Mouse (Mus musculus) forebrain, embryonic 16.5 days (tissue): ENCODE measurements around the gene Pitpnm3. TPM values are rescaled to one million over a fixed set of nuclear protein-coding genes. Genes with fewer than 3 reads are reported as not detected.

ENCODE experiments used
- ATAC-seq: fragments of 200-750 bp; cut with Nextera tagmentation; 2 replicates; pipeline ENCODE4 v1.8.0; 2017; ENCODE audit warnings: mild to moderate bottlenecking, moderate library complexity
- H3K27ac ChIP-seq: fragments of 300-500 bp; sonication (generic); 2 replicates; pipeline ENCODE4 v1.5.1; 2014; ENCODE audit warnings: low read length, control low read depth
- H3K27me3 ChIP-seq: fragments of 300-500 bp; sonication (generic); replicated peaks from 2 replicates; pipeline ENCODE4 v1.6.1; 2014; ENCODE audit warnings: low read length; ENCODE audit not compliant: control insufficient read depth, insufficient read depth
- H3K36me3 ChIP-seq: fragments of 300-500 bp; sonication (generic); 2 replicates; pipeline ENCODE4 v1.6.1; 2014; ENCODE audit not compliant: control insufficient read depth, insufficient read depth
- H3K4me1 ChIP-seq: fragments of 300-500 bp; sonication (generic); replicated peaks from 2 replicates; pipeline ENCODE4 v1.6.1; 2014; ENCODE audit warnings: low read length; ENCODE audit not compliant: control insufficient read depth, insufficient read depth
- H3K4me2 ChIP-seq: fragments of 300-500 bp; sonication (generic); 2 replicates; pipeline ENCODE4 v1.6.1; 2014; ENCODE audit warnings: mild to moderate bottlenecking, low read length, control low read depth
- H3K4me3 ChIP-seq: fragments of 300-500 bp; sonication (generic); replicated peaks from 2 replicates; pipeline ENCODE4 v1.5.1; 2014; ENCODE audit warnings: mild to moderate bottlenecking, low read length, control low read depth
- H3K9ac ChIP-seq: fragments of 300-500 bp; sonication (generic); replicated peaks from 2 replicates; pipeline ENCODE4 v1.6.1; 2014; ENCODE audit warnings: low read depth, low read length, control low read depth
- H3K9me3 ChIP-seq: fragments of 300-500 bp; sonication (generic); 2 replicates; pipeline ENCODE4 v1.6.1; 2016; ENCODE audit warnings: low read length; ENCODE audit not compliant: control insufficient read depth
- WGBS: fragments of 180-500 bp; shearing (Covaris S2); extraction: QIAGEN DNeasy Blood & Tissue Kit; methylation state at CpG from one replicate; pipeline ENCODE4 v1.1.7; 2014; 5-methylcytosine and 5-hydroxymethylcytosine counted together
- polyA plus RNA-seq: library from polyadenylated mRNA; unstranded; fragments of >200 nt; fragmentation: Nextera tagmentation; extraction: Ambion mirVana; gene quantifications from 2 replicates; pipeline ENCODE4 v1.2.1, GENCODE M21; 2015

Pitpnm3 gene
- polyA plus RNA-seq, 1 experiment from 2014 or later = 3.0 TPM

- Histone ChIP-seq H3K9me3 (no peaks in the 10 kb centered on the region), H3K4me2 (no peak overlapping the region), H3K9ac (no peak overlapping the region), H3K27ac (no peak overlapping the region), H3K4me1 (peaks cover 26% of the 10 kb centered on the region), H3K27me3 (peaks cover 9% of the 10 kb centered on the region), H3K4me3 (no peak overlapping the region), H3K36me3 (no peaks in the 10 kb centered on the region)
- no peak for ATAC-seq
- WGBS = 29% methylated on average over 3 of the region's 3 CpGs
Measured at GRCm38 (mm10) chr11:72052221-72052620, 83.4 kb downstream of the Pitpnm3 start.

GRCm38 (mm10) chr11:72050895-72051858, 84.4 kb downstream of the Pitpnm3 start:
- peaks cover 9% of the 10 kb centered on the region for H3K27me3 ChIP-seq
- under 1% methylated on average over 36 of the region's 45 CpGs for WGBS

DNA sequence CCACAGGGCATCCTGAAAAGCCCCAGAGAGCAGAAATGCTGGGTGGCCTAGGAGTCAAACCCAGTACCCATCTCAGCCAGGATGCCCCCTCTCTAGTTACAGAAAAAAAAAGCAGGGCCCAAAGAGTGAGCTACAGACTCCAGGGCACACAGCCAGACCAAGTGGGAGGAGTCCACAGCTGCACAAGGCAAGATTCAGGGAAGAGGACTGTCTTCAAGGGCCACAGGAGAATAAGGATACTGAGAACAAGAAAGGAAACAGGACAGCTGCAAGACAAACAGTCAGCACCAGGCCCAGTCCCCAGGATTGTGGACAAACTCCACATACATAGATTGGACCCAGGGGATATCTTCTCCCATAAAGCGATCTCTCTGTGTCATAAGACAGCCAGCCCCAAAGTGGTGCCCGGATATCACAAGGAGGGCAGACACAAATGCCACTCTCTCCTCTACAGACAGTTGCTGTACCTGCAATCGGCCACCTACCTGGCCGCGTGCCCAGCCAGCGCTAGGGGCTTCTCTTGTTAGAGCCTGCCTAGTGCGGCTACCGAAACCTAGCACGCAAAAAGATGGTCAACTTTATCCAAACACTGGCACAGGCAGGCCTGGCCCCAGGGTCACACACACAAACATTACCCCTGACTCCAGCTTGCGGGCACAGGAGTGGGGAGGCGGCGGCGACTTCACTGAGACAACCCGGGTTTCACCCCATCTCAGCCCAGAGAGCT, 85.2 kb downstream of the Pitpnm3 start:
- H3K36me3 ChIP-seq = no peaks in the 10 kb centered on the region
- peak overlapping the region; percentile 87 for H3K4me2 ChIP-seq
- peak overlapping the region; percentile 66 for H3K4me3 ChIP-seq
- H3K9me3 ChIP-seq = no peaks in the 10 kb centered on the region
- H3K27ac ChIP-seq = no peak overlapping the region
- H3K4me1 ChIP-seq = peaks cover 21% of the 10 kb centered on the region
- ATAC-seq = no peak
- WGBS = 20% methylated on average over 14 of the region's 14 CpGs
- H3K9ac ChIP-seq = peak overlapping the region; percentile 77
- H3K27me3 ChIP-seq = peaks cover 9% of the 10 kb centered on the region

More at GRCm38 (mm10) chr11:72050895-72051858, 84.4 kb downstream of the Pitpnm3 start:
- peak overlapping the region; percentile 15; the same call in 1 of the 2 replicates for H3K27ac ChIP-seq
- no peaks in the 10 kb centered on the region for H3K9me3 ChIP-seq
- no peaks in the 10 kb centered on the region for H3K36me3 ChIP-seq
- peak overlapping the region; percentile 66 for H3K4me3 ChIP-seq
- H3K4me1 ChIP-seq = peaks cover 21% of the 10 kb centered on the region
- peak; percentile 74 for ATAC-seq
- H3K9ac ChIP-seq = peak overlapping the region; percentile 77
- peak overlapping the region; percentile 87 for H3K4me2 ChIP-seq

- WGBS = 71% methylated on average over 8 of the region's 8 CpGs
- no peak for ATAC-seq
- no peak overlapping the region for H3K9ac ChIP-seq
Measured at GRCm38 (mm10) chr11:72049171-72049759, 86.3 kb downstream of the Pitpnm3 start.

GRCm38 (mm10) chr11:72048730-72049129, 86.8 kb downstream of the Pitpnm3 start:
- Histone ChIP-seq H3K4me3 (no peak overlapping the region), H3K27ac (no peak overlapping the region), H3K4me1 (peaks cover 23% of the 10 kb centered on the region), H3K36me3 (no peaks in the 10 kb centered on the region), H3K4me2 (no peak overlapping the region), H3K9ac (no peak overlapping the region), H3K27me3 (peaks cover 9% of the 10 kb centered on the region), H3K9me3 (no peaks in the 10 kb centered on the region)
- 60% methylated on average over 6 of the region's 6 CpGs for WGBS
- no peak for ATAC-seq

More at GRCm38 (mm10) chr11:72049171-72049759, 86.3 kb downstream of the Pitpnm3 start:
- Histone ChIP-seq H3K36me3 (no peaks in the 10 kb centered on the region), H3K27me3 (peaks cover 9% of the 10 kb centered on the region), H3K4me2 (no peak overlapping the region), H3K27ac (no peak overlapping the region), H3K4me3 (no peak overlapping the region), H3K9me3 (no peaks in the 10 kb centered on the region), H3K4me1 (peaks cover 21% of the 10 kb centered on the region)

DNA sequence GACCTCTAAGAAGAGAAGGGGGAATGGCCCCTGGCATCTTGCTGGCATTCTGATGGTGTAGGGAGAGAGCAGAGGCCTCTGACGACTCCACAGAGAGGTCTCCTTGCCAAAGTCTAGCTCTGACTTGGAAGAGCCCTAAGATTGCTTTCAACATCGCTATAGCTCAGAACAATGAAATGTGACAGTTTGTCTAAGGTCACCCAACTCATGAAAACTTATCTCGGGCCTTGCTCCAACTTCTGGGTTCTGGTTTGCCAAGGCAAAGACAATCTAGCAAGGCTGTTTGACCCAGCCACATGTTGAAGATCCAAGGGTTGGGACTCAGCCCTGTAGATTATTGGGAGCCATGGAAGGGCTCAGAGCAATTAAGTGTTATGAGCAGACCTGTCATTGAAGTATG, 91.3 kb downstream of the Pitpnm3 start:
- H3K4me1 ChIP-seq = peaks cover 28% of the 10 kb centered on the region
- no peak overlapping the region for H3K4me2 ChIP-seq
- no peak overlapping the region for H3K9ac ChIP-seq
- ATAC-seq = no peak
- H3K9me3 ChIP-seq = no peaks in the 10 kb centered on the region
- no peak overlapping the region for H3K4me3 ChIP-seq
- H3K27ac ChIP-seq = no peak overlapping the region
- 81% methylated on average over 3 of the region's 3 CpGs for WGBS
- 0 out of 2 replicates have a peak, but pooled peaks cover under 1% of the 10 kb centered on the region for H3K27me3 ChIP-seq
- H3K36me3 ChIP-seq = no peaks in the 10 kb centered on the region

DNA sequence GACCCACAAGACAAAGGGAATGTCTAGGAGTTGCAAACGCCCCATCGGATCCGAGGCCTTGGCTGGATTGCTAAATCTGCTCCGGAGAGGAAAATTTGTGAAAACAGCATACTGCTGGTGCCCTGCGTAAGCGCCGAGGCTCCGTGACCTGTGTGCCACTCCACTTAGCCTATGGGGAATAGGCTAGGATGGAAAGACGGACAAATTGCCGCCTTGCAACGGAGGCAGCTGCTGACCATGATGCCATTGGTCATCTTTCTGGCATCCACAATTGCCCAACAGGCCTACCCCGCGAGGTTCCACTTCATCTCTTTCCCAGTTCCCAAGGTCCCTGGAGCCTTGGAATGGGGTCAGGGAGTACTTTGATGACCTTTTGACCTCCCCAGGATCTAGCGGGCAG, 92.9 kb downstream of the Pitpnm3 start:
- under 1% methylated on average over 14 of the region's 14 CpGs for WGBS
- H3K4me3 ChIP-seq = peak overlapping the region; percentile 69
- H3K4me1 ChIP-seq = peaks cover 30% of the 10 kb centered on the region
- H3K27me3 ChIP-seq = no peaks in the 10 kb centered on the region
- ATAC-seq = no peak
- H3K4me2 ChIP-seq = peak overlapping the region; percentile 70
- no peak overlapping the region for H3K27ac ChIP-seq
- H3K9me3 ChIP-seq = no peaks in the 10 kb centered on the region
- H3K9ac ChIP-seq = peak overlapping the region; percentile 58
- H3K36me3 ChIP-seq = no peaks in the 10 kb centered on the region

DNA sequence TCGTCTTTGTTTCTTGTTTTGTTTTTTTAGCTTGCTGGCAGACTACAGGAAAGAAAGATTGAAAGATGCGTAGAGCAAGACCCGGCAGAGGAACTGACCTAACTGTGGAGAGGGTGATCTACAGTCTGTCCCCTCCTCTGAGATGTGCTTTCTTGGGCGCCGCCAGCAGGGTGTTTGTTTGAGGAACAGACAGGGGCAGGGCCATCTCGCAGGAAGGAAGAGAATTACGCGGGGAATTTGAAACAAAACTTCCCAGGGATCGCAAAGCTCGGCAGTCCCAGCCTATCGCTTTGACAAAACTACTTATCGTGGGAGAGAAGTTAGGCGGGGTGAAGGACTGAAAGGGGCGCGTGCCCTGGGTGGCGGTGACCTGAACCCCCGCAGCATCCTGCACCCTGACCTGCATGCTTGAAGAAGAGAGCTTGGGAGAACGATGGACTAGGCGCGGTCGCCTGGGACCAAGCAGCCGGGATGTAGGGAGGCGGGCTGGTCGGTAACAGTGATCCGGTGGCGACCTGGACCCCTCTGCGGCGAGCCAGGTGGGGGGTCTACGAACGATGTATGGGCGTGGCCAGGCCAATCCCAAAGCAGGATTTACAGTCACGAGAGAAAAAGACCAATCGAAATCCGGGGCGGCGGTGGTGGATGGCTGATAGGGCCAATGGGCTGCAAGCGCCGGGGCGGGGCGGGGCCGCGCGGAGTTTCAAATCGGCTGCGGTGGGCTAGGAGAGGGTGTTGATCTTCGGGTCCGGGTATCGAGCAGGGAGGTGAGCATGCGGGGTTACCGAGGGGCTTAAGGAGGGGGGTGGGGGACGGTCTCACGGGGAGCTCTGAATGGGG, 93.6 kb downstream of the Pitpnm3 start, which contains the start of gene Pimreg:
Gene Pimreg, plus strand, starts transcription at position 265 of the 840 bp plus-strand sequence.
- peak; percentile 95 for ATAC-seq
- H3K36me3 ChIP-seq = no peaks in the 10 kb centered on the region
- peak within 1 kb of the TSS; percentile 69 for H3K9ac ChIP-seq
- peaks cover 30% of the 10 kb centered on the region for H3K4me1 ChIP-seq
- H3K4me3 ChIP-seq = peak within 1 kb of the TSS; percentile 69
- H3K27ac ChIP-seq = peak within 1 kb of the TSS; percentile 71
- H3K4me2 ChIP-seq = peak within 1 kb of the TSS; percentile 70
- no peaks in the 10 kb centered on the region for H3K9me3 ChIP-seq
- no peaks in the 10 kb centered on the region for H3K27me3 ChIP-seq
- under 1% methylated on average over 52 of the region's 52 CpGs for WGBS
